Mouse (Mus musculus) liver, postnatal 0 days (tissue): Measurements from ENCODE around the gene Pi4kb.

Experiments
- CTCF ChIP-seq: sonication (generic); IDR thresholded peaks from 2 replicates; pipeline ENCODE4 v1.5.1; 2016; ENCODE audit warnings: antibody characterized with exemption, low read depth
- EP300 ChIP-seq: IDR thresholded peaks from 2 replicates; pipeline ENCODE4 v1.6.1; 2016; ENCODE audit warnings: antibody characterized with exemption, low read depth, mild to moderate bottlenecking

DNA sequence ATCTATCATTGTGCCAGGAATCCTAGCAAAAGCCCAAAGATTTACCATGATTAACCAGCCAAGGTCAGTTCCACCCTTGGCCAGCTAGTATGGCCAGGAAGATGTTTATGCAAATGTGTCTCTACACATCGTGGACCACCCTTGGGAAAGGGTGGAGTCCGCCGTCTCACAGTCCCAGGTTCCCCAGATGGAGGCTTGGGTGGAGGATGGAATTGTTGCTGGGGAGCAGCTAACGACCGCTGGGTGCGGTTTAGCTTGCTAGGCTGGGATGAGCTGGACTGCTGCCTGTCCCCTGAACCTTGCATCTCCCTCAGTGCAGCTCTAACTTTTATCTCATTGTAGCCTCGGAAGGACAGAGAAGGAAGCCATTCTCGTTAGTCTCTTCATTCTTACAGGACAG lies 14.7 kb upstream of the Pi4kb start:
- no peak for TF ChIP-seq CTCF
- TF ChIP-seq EP300: no peak
